Mouse (Mus musculus) intestine, embryonic 14.5 days (tissue): ENCODE data around the gene Sumf1. TPM values are rescaled to one million over a fixed set of nuclear protein-coding genes. Genes with fewer than 3 reads are reported as not detected.

Experiments used
- ATAC-seq: fragments of 200-750 bp; cut with Nextera tagmentation; replicated peaks from 2 replicates; pipeline ENCODE4 v1.8.0; 2017; ENCODE audit warnings: low read depth, moderate number of reproducible peaks, moderate TSS enrichment, moderate library complexity; ENCODE audit not compliant: low FRiP score, low TSS enrichment
- DNase-seq: peaks from one replicate; pipeline ENCODE4 v3.0.0-alpha.2; 2018; ENCODE audit warnings: low spot score
- H3K27ac ChIP-seq: fragments of 300-500 bp; sonication (generic); 2 replicates; pipeline ENCODE4 v1.5.1; 2014; ENCODE audit warnings: low read depth, mild to moderate bottlenecking, control low read depth
- H3K27me3 ChIP-seq: fragments of 300-500 bp; sonication (generic); replicated peaks from 2 replicates; pipeline ENCODE4 v1.6.1; 2014; ENCODE audit warnings: low read length, control low read depth; ENCODE audit not compliant: control insufficient read depth, insufficient read depth
- H3K36me3 ChIP-seq: fragments of 300-500 bp; sonication (generic); 2 replicates; pipeline ENCODE4 v1.6.1; 2014; ENCODE audit warnings: low read length, control low read depth; ENCODE audit not compliant: control insufficient read depth, insufficient read depth
- H3K4me1 ChIP-seq: fragments of 300-500 bp; sonication (generic); replicated peaks from 2 replicates; pipeline ENCODE4 v1.6.1; 2014; ENCODE audit warnings: low read length, control low read depth, mixed read lengths; ENCODE audit not compliant: control insufficient read depth, insufficient read depth
- H3K4me2 ChIP-seq: fragments of 300-500 bp; sonication (generic); 2 replicates; pipeline ENCODE4 v1.6.1; 2014; ENCODE audit warnings: low read length
- H3K4me3 ChIP-seq: fragments of 300-500 bp; sonication (generic); 2 replicates; pipeline ENCODE4 v1.5.1; 2014; ENCODE audit warnings: low read depth, low read length, control low read depth, mixed read lengths
- H3K9ac ChIP-seq: fragments of 300-500 bp; sonication (generic); 2 replicates; pipeline ENCODE4 v1.6.1; 2014; ENCODE audit warnings: mild to moderate bottlenecking, low read length
- H3K9me3 ChIP-seq: fragments of 300-500 bp; sonication (generic); 2 replicates; pipeline ENCODE4 v1.6.1; 2016; ENCODE audit warnings: low read length, control low read depth; ENCODE audit not compliant: control insufficient read depth
- WGBS: fragments of 180-500 bp; shearing (Covaris S2); extraction: QIAGEN DNeasy Blood & Tissue Kit; methylation state at CpG from one replicate; pipeline ENCODE4 v1.1.7; 2014; 5-methylcytosine and 5-hydroxymethylcytosine counted together
- polyA plus RNA-seq: library from polyadenylated mRNA; unstranded; fragments of >200 nt; fragmentation: Nextera tagmentation; extraction: Ambion mirVana; gene quantifications from 2 replicates; pipeline ENCODE4 v1.2.1, GENCODE M21; 2014

Gene Sumf1
- 20.3 and 21.7 TPM in 2 replicates for polyA plus RNA-seq

GRCm38 (mm10) chr6:108184847-108185684, at the start of gene Sumf1:
TSS of gene Sumf1 (minus strand) at chr6:108185582.
- Histone ChIP-seq H3K9ac (peak within 1 kb of the TSS; percentile 72), H3K36me3 (no peaks in the 10 kb centered on the region), H3K27me3 (no peaks in the 10 kb centered on the region), H3K27ac (0 out of 2 replicates have a peak within 1 kb of the TSS, but pooled peaks have one; percentile 7), H3K9me3 (no peaks in the 10 kb centered on the region), H3K4me3 (peak within 1 kb of the TSS; percentile 89), H3K4me2 (peak within 1 kb of the TSS; percentile 88), H3K4me1 (0 out of 2 replicates have a peak, but pooled peaks cover 5% of the 10 kb centered on the region)
- DNase-seq (peak; percentile 95), ATAC-seq (peak; percentile 94)
- WGBS: 4% methylated on average over 49 of the region's 49 CpGs

GRCm38 (mm10) chr6:108234536-108234935, 49.2 kb upstream of the Sumf1 start:
- no peaks in the 10 kb centered on the region for H3K27me3 ChIP-seq
- H3K4me2 ChIP-seq: no peak overlapping the region
- no peak overlapping the region for H3K27ac ChIP-seq
- no peaks in the 10 kb centered on the region for H3K9me3 ChIP-seq
- WGBS: 66% methylated on average over 6 of the region's 6 CpGs
- peaks cover 17% of the 10 kb centered on the region; the same call in 1 of the 2 replicates for H3K4me1 ChIP-seq
- DNase-seq: no peak
- H3K4me3 ChIP-seq: no peak overlapping the region
- no peak for ATAC-seq
- H3K36me3 ChIP-seq: no peaks in the 10 kb centered on the region
- H3K9ac ChIP-seq: no peak overlapping the region

- H3K4me3 ChIP-seq: no peak overlapping the region
- no peak for ATAC-seq
- H3K9me3 ChIP-seq: no peaks in the 10 kb centered on the region
- peaks cover 17% of the 10 kb centered on the region; the same call in 1 of the 2 replicates for H3K4me1 ChIP-seq
- H3K27ac ChIP-seq: no peak overlapping the region
- DNase-seq: no peak
- no peaks in the 10 kb centered on the region for H3K27me3 ChIP-seq
- WGBS: 44% methylated on average over 6 of the region's 6 CpGs
- H3K36me3 ChIP-seq: no peaks in the 10 kb centered on the region
- H3K9ac ChIP-seq: no peak overlapping the region
- H3K4me2 ChIP-seq: no peak overlapping the region
Observed at GRCm38 (mm10) chr6:108233070-108233469, 47.7 kb upstream of the Sumf1 start.

- Histone ChIP-seq H3K27me3 (no peaks in the 10 kb centered on the region), H3K27ac (no peak overlapping the region), H3K4me1 (peaks cover 17% of the 10 kb centered on the region; the same call in 1 of the 2 replicates), H3K4me3 (no peak overlapping the region), H3K9me3 (no peaks in the 10 kb centered on the region), H3K9ac (no peak overlapping the region), H3K4me2 (no peak overlapping the region), H3K36me3 (no peaks in the 10 kb centered on the region)
- DNase-seq: no peak
- 75% methylated on average over 11 of the region's 11 CpGs for WGBS
- ATAC-seq: no peak
Observed at GRCm38 (mm10) chr6:108231892-108232710, 46.7 kb upstream of the Sumf1 start.

GRCm38 (mm10) chr6:108230608-108231007, 45.2 kb upstream of the Sumf1 start:
- no peak overlapping the region for H3K4me2 ChIP-seq
- DNase-seq: no peak
- H3K27me3 ChIP-seq: no peaks in the 10 kb centered on the region
- H3K27ac ChIP-seq: no peak overlapping the region
- no peak overlapping the region for H3K4me3 ChIP-seq
- H3K36me3 ChIP-seq: no peaks in the 10 kb centered on the region
- H3K9ac ChIP-seq: no peak overlapping the region
- peaks cover 9% of the 10 kb centered on the region; the same call in 1 of the 2 replicates for H3K4me1 ChIP-seq
- WGBS: 92% methylated on average over 3 of the region's 3 CpGs
- H3K9me3 ChIP-seq: no peaks in the 10 kb centered on the region
- no peak for ATAC-seq

- ATAC-seq (no peak), DNase-seq (no peak)
- Histone ChIP-seq H3K4me3 (no peak overlapping the region), H3K9me3 (no peaks in the 10 kb centered on the region), H3K4me2 (no peak overlapping the region), H3K27ac (no peak overlapping the region), H3K9ac (no peak overlapping the region), H3K4me1 (0 out of 2 replicates have a peak, but pooled peaks cover 2% of the 10 kb centered on the region), H3K36me3 (no peaks in the 10 kb centered on the region), H3K27me3 (no peaks in the 10 kb centered on the region)
- WGBS: 34% methylated on average over 2 of the region's 2 CpGs
Observed at GRCm38 (mm10) chr6:108228601-108229000, 43.2 kb upstream of the Sumf1 start.

GRCm38 (mm10) chr6:108228048-108228447, 42.7 kb upstream of the Sumf1 start:
- Histone ChIP-seq H3K4me2 (no peak overlapping the region), H3K9ac (no peak overlapping the region), H3K36me3 (no peaks in the 10 kb centered on the region), H3K4me3 (no peak overlapping the region), H3K9me3 (no peaks in the 10 kb centered on the region), H3K27ac (no peak overlapping the region), H3K27me3 (no peaks in the 10 kb centered on the region), H3K4me1 (0 out of 2 replicates have a peak, but pooled peaks cover 2% of the 10 kb centered on the region)
- 69% methylated on average over 6 of the region's 6 CpGs for WGBS
- ATAC-seq (no peak), DNase-seq (no peak)

GRCm38 (mm10) chr6:108227461-108227860, 42.1 kb upstream of the Sumf1 start:
- WGBS: 91% methylated on average over 6 of the region's 6 CpGs

More at GRCm38 (mm10) chr6:108227461-108227860, 42.1 kb upstream of the Sumf1 start:
- H3K27ac ChIP-seq: no peak overlapping the region
- H3K9ac ChIP-seq: no peak overlapping the region
- no peak overlapping the region for H3K4me2 ChIP-seq
- ATAC-seq: no peak
- no peak for DNase-seq
- H3K27me3 ChIP-seq: no peaks in the 10 kb centered on the region
- H3K4me3 ChIP-seq: no peak overlapping the region
- H3K4me1 ChIP-seq: 0 out of 2 replicates have a peak, but pooled peaks cover 2% of the 10 kb centered on the region
- no peaks in the 10 kb centered on the region for H3K9me3 ChIP-seq
- no peaks in the 10 kb centered on the region for H3K36me3 ChIP-seq
